Mouse (Mus musculus) limb, embryonic 14.5 days (tissue): Measurements from ENCODE around the gene Peg10. TPM values are rescaled to one million over a fixed set of nuclear protein-coding genes. Genes with fewer than 3 reads are reported as not detected.

Source experiments
- ATAC-seq: fragments of 200-750 bp; cut with Nextera tagmentation; 2 replicates; pipeline ENCODE4 v1.8.0; 2017; ENCODE audit warnings: low read depth, moderate number of reproducible peaks, moderate TSS enrichment; ENCODE audit not compliant: low FRiP score
- DNase-seq: peaks from one replicate; pipeline ENCODE4 v3.0.0-alpha.2; 2015; ENCODE audit warnings: low spot score
- H3K27ac ChIP-seq: fragments of 300-500 bp; sonication (generic); replicated peaks from 2 replicates; pipeline ENCODE4 v1.5.1; 2014; ENCODE audit warnings: low read depth, mild to moderate bottlenecking, low read length, moderate library complexity, mixed read lengths
- H3K27me3 ChIP-seq: fragments of 300-500 bp; sonication (generic); 2 replicates; pipeline ENCODE4 v1.6.1; 2014; ENCODE audit warnings: low read length, mixed read lengths; ENCODE audit not compliant: control insufficient read depth, insufficient read depth
- H3K36me3 ChIP-seq: fragments of 300-500 bp; sonication (generic); 2 replicates; pipeline ENCODE4 v1.6.1; 2014; ENCODE audit warnings: mild to moderate bottlenecking, low read length, moderate library complexity, mixed read lengths; ENCODE audit not compliant: control insufficient read depth, insufficient read depth
- H3K4me1 ChIP-seq: fragments of 300-500 bp; sonication (generic); 2 replicates; pipeline ENCODE4 v1.6.1; 2014; ENCODE audit warnings: antibody characterized with exemption, low read length, mixed read lengths; ENCODE audit not compliant: control insufficient read depth, insufficient read depth
- H3K4me2 ChIP-seq: fragments of 300-500 bp; sonication (generic); replicated peaks from 2 replicates; pipeline ENCODE4 v1.6.1; 2014; ENCODE audit warnings: low read depth, mild to moderate bottlenecking, low read length, moderate library complexity; ENCODE audit not compliant: severe bottlenecking
- H3K4me3 ChIP-seq: fragments of 300-500 bp; sonication (generic); replicated peaks from 2 replicates; pipeline ENCODE4 v1.5.1; 2014; ENCODE audit warnings: low read length
- H3K9ac ChIP-seq: fragments of 300-500 bp; sonication (generic); 2 replicates; pipeline ENCODE4 v1.6.1; 2014; ENCODE audit warnings: mild to moderate bottlenecking, low read depth, low read length, moderate library complexity; ENCODE audit not compliant: severe bottlenecking
- H3K9me3 ChIP-seq: fragments of 300-500 bp; sonication (generic); 2 replicates; pipeline ENCODE4 v1.6.1; 2016; ENCODE audit warnings: low read length; ENCODE audit not compliant: control insufficient read depth
- POLR2A ChIP-seq: fragments of 200-500 bp; IDR thresholded peaks from 2 replicates; pipeline ENCODE4 v1.8.0; 2012; ENCODE audit warnings: inconsistent platforms, mild to moderate bottlenecking, moderate library complexity, borderline replicate concordance; ENCODE audit not compliant: insufficient read depth, insufficient read length; ENCODE audit errors: extremely low read depth
- WGBS: fragments of 180-500 bp; shearing (Covaris S2); extraction: QIAGEN DNeasy Blood & Tissue Kit; methylation state at CpG from one replicate; pipeline ENCODE4 v1.1.7; 2014; 5-methylcytosine and 5-hydroxymethylcytosine counted together
- polyA plus RNA-seq, 2 experiments: library from polyadenylated mRNA; depleted of rRNA in 1 of 2; stranded (reverse) in 1 of 2; unstranded in 1 of 2; fragments of >200 nt; fragmentation: Nextera tagmentation in 1 of 2; extraction: Ambion mirVana in 1 of 2; gene quantifications; 2 replicates each; pipeline versions ENCODE4 v1.2.1 to v1.2.3; 2012 to 2014

Peg10 gene
- polyA plus RNA-seq, 2 experiments: 13.8 to 138 TPM

DNA sequence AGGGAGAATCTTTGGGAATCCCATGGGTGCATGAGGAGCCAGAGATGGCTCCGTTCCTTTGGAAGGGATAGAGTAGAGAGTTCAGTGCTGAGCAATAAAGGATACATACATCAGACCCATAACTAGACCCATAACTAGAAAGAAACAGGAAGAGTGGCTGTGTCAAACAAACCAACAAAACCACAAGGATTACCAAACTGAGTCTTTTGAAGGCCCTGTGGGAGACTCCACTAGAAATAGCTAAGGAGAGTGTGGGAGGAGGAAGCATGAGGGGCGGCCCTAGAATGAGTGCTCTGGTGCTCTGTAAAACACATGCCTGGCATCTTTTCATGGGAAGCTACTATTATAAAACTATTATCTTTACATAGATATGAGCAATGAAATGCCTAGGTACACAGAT, 18.8 kb upstream of the Peg10 start:
- no peak for ATAC-seq
- Histone ChIP-seq H3K9ac (no peak overlapping the region), H3K4me3 (no peak overlapping the region), H3K27ac (no peak overlapping the region), H3K4me1 (0 out of 2 replicates have a peak, but pooled peaks cover 3% of the 10 kb centered on the region), H3K4me2 (no peak overlapping the region), H3K36me3 (no peaks in the 10 kb centered on the region), H3K9me3 (no peaks in the 10 kb centered on the region), H3K27me3 (no peaks in the 10 kb centered on the region)
- no peak for TF ChIP-seq POLR2A
- WGBS: 88% methylated on average over 2 of the region's 2 CpGs
- no peak for DNase-seq

DNA sequence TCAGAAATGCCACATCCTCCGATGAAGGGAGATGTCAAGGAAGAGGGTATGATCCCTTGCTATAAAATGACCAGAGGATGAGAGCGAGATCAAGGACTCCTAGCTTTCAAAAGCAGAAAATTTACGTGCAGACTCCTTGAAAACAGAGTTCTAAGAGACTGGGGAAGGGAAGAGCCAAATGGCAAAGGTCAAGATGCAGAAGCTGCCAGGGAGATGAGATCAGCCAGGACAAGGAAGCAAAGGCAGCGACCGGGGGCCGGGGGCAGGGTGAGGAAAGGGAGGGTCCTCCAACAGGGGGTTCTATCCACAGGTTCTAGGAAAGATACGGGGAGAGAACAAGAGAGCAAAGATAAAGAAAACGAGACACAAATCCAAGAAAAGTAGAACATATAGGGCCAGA, 15.4 kb upstream of the Peg10 start:
- H3K4me3 ChIP-seq: no peak overlapping the region
- ATAC-seq: no peak

DNA sequence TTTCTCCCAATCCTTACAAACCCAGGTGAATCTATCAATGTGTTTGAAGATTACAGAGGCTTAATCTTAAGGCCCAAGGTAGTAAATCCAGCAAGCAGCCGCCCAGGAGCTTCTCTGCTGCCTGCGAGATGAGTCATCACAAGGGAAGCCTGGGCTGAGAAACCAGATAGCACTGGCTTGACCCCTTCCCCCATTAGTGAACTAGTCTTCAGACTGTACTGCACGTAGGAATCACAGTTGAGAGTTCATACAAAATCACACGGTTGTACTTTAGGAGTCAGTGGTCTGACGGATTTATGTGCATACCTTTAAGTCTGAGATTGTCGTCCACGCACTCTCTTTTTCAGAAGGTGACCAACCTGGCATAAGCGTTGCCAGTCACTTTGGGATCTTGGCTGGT, 13.9 kb upstream of the Peg10 start:
- no peak for ATAC-seq
- H3K4me1 ChIP-seq: peaks cover 3% of the 10 kb centered on the region
- 41% methylated on average over 8 of the region's 8 CpGs for WGBS

More for the DNA sequence above, 15.4 kb upstream of the Peg10 start:
- DNase-seq: no peak
- H3K9me3 ChIP-seq: no peaks in the 10 kb centered on the region
- no peak overlapping the region for H3K9ac ChIP-seq
- H3K4me2 ChIP-seq: no peak overlapping the region
- H3K36me3 ChIP-seq: no peaks in the 10 kb centered on the region
- H3K27me3 ChIP-seq: no peaks in the 10 kb centered on the region
- H3K4me1 ChIP-seq: 0 out of 2 replicates have a peak, but pooled peaks cover 3% of the 10 kb centered on the region
- no peak overlapping the region for H3K27ac ChIP-seq
- no peak for TF ChIP-seq POLR2A
- 57% methylated on average over 8 of the region's 8 CpGs for WGBS

DNA sequence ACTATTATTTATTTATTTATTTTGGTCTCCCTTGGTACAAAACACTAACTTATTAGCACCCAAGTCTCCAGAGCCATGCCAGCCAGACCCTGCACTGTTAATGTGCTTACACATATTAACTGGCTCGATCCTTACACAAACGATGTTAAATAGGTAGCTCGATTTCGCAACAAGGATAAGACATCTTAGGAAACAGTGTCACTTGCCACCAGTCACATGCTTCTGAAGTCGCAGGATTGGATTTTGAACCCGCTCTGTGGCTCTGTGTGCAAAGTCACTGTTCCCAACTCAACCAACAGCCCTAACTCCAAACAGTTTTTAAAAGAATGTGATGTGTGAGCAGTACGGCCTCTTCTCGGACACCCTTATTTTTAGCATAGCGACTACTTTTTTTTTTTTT, 10.7 kb upstream of the Peg10 start:
- no peak overlapping the region for H3K4me2 ChIP-seq
- H3K27ac ChIP-seq: no peak overlapping the region
- DNase-seq (no peak), ATAC-seq (no peak)
- H3K4me3 ChIP-seq: no peak overlapping the region
- no peak for TF ChIP-seq POLR2A
- peaks cover 21% of the 10 kb centered on the region for H3K4me1 ChIP-seq
- H3K36me3 ChIP-seq: no peaks in the 10 kb centered on the region
- no peaks in the 10 kb centered on the region for H3K27me3 ChIP-seq
- no peaks in the 10 kb centered on the region for H3K9me3 ChIP-seq
- WGBS: 80% methylated on average over 9 of the region's 9 CpGs
- H3K9ac ChIP-seq: no peak overlapping the region

More for the DNA sequence above, 13.9 kb upstream of the Peg10 start:
- H3K4me2 ChIP-seq: no peak overlapping the region
- no peak for DNase-seq
- H3K4me3 ChIP-seq: no peak overlapping the region
- H3K36me3 ChIP-seq: no peaks in the 10 kb centered on the region
- no peak overlapping the region for H3K9ac ChIP-seq
- H3K27me3 ChIP-seq: no peaks in the 10 kb centered on the region
- TF ChIP-seq POLR2A: no peak
- H3K27ac ChIP-seq: no peak overlapping the region
- H3K9me3 ChIP-seq: no peaks in the 10 kb centered on the region

DNA sequence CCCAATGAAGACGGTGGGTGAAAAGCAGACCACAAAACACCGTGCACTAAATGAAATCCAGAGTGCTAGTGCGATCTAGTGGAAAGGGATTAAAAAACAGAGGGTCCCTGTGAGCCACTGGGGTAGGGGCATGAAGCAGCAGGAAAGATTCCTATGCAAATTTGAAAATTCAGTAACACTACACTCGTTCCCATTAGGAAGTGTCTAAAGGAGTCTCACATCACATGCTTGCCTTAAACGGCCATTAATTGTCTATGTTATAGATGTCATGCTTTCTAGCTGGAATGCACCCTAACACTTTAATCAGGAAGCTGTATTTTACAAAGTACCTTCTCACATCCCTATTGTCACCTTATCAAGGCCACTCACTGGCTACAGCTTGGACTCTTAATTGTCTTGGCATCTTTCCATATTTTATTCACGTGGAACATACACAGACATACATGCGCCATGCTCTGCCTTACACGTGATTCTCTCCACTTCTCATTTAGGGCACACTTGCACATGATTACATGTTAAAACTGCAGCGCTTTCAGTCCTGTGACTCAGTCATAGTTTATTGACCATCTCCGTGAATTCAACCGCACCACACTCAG, 9.0 kb upstream of the Peg10 start:
- H3K9me3 ChIP-seq: no peaks in the 10 kb centered on the region
- no peaks in the 10 kb centered on the region for H3K36me3 ChIP-seq
- H3K4me2 ChIP-seq: no peak overlapping the region
- H3K27ac ChIP-seq: no peak overlapping the region
- no peak for DNase-seq
- WGBS: 42% methylated on average over 11 of the region's 11 CpGs
- H3K4me3 ChIP-seq: no peak overlapping the region
- peaks cover 21% of the 10 kb centered on the region for H3K4me1 ChIP-seq
- no peak for ATAC-seq
- TF ChIP-seq POLR2A: no peak
- no peak overlapping the region for H3K9ac ChIP-seq
- no peaks in the 10 kb centered on the region for H3K27me3 ChIP-seq
